In genomic region chr12:34498331-34498730, GRCm38 (mm10) we compare ENCODE assay signal across 18 mouse cellular contexts.
A peak's percentile ranks its signal among the peaks of the same experiment; 100 is the strongest.
DNase-seq lines count a peak whose midpoint lies in the region; ATAC-seq and TF ChIP-seq lines count a peak whose summit lies in the region.
"Had no signal": no experiment of that assay in that cellular context is flagged by ENCODE, and none has a peak within 500 bp of the region (broad histone marks: within the 10 kb centered on the region; RNA-seq: fewer than 3 reads in every experiment).

No protein-coding gene starts in this region.

- peaks cover 15% of the 10 kb centered on the region for H3K36me3 ChIP-seq in heart, adult 2 months (ENCODE audit: control insufficient read depth, insufficient read depth, low read length)
- H3K36me3 ChIP-seq in midbrain, embryonic 13.5 days: no peaks in the 10 kb centered on the region
- H3K36me3 ChIP-seq in midbrain, embryonic 16.5 days (ENCODE audit: control insufficient read depth, insufficient read depth, low read length): no peaks in the 10 kb centered on the region
- H3K36me3 ChIP-seq in forebrain, embryonic 14.5 days (ENCODE audit: control insufficient read depth, insufficient read depth, low read length): no peaks in the 10 kb centered on the region
- no peaks in the 10 kb centered on the region for H3K36me3 ChIP-seq in kidney, adult 2 months (ENCODE audit: control insufficient read depth, insufficient read depth, low read length)
- H3K36me3 ChIP-seq in neural tube, embryonic 15.5 days: no peaks in the 10 kb centered on the region
- H3K36me3 ChIP-seq: embryonic facial prominence, embryonic 10.5 days; liver, embryonic 12.5 days; midbrain, embryonic 15.5 days had no signal

- H3K79me2 ChIP-seq in heart, adult 2 months (replicated peaks; ENCODE audit: control insufficient read depth, insufficient read depth, low read length): peaks cover 2% of the 10 kb centered on the region; the same call in 1 of the 2 replicates

- intact Hi-C loops in heart, adult 2 months (cut with DNase I): no loop called here

- H3K4me2 ChIP-seq in midbrain, embryonic 13.5 days (replicated peaks): no peak overlapping the region
- H3K4me2 ChIP-seq in midbrain, embryonic 16.5 days (ENCODE audit: low read length): no peak overlapping the region
- H3K4me2 ChIP-seq in forebrain, embryonic 14.5 days (ENCODE audit: low read length): no peak overlapping the region
- H3K4me2 ChIP-seq in neural tube, embryonic 15.5 days: no peak overlapping the region
- H3K4me2 ChIP-seq: liver, embryonic 12.5 days; lung, embryonic 14.5 days; midbrain, embryonic 15.5 days had no signal

- no peak for TF ChIP-seq POLR2A in heart, adult 2 months (IDR thresholded peaks at IDR 0.05; ENCODE audit: insufficient read depth, low read depth, low read length)
- TF ChIP-seq POLR2A in kidney, adult 2 months (IDR thresholded peaks at IDR 0.05; ENCODE audit: low read depth, low read length): no peak

- H3K27me3 ChIP-seq in heart, adult 2 months (ENCODE audit: control insufficient read depth, insufficient read depth, low read length): no peaks in the 10 kb centered on the region
- no peaks in the 10 kb centered on the region for H3K27me3 ChIP-seq in midbrain, embryonic 13.5 days
- H3K27me3 ChIP-seq in midbrain, embryonic 16.5 days (ENCODE audit: control insufficient read depth, insufficient read depth, low read depth, low read length): no peaks in the 10 kb centered on the region
- no peaks in the 10 kb centered on the region for H3K27me3 ChIP-seq in forebrain, embryonic 14.5 days (replicated peaks; ENCODE audit: control insufficient read depth, insufficient read depth, low read length)
- no peaks in the 10 kb centered on the region for H3K27me3 ChIP-seq in kidney, adult 2 months (replicated peaks; ENCODE audit: control insufficient read depth, insufficient read depth, low read length)
- H3K27me3 ChIP-seq in neural tube, embryonic 15.5 days (replicated peaks): no peaks in the 10 kb centered on the region
- H3K27me3 ChIP-seq: liver, embryonic 12.5 days; midbrain, embryonic 15.5 days had no signal

- DNase-seq in heart, adult 2 months: no peak
- DNase-seq in heart, adult 18-20 months: no peak
- DNase-seq in forebrain, embryonic 14.5 days (ENCODE audit: low spot score): peak; percentile 65
- DNase-seq in kidney, adult 2 months: no peak
- DNase-seq: adrenal gland, adult 2 months; cerebellum, adult 11-12 months; cerebellum, postnatal 25 days; gastrocnemius, postnatal 36 days; lung, embryonic 14.5 days; spleen, adult 18-20 months had no signal

- H3K4me1 ChIP-seq in heart, adult 2 months (ENCODE audit: control insufficient read depth, insufficient read depth, low read length): peaks cover 2% of the 10 kb centered on the region; the same call in 1 of the 2 replicates
- H3K4me1 ChIP-seq in midbrain, embryonic 13.5 days (replicated peaks): 0 out of 2 replicates have a peak, but pooled peaks cover 5% of the 10 kb centered on the region
- H3K4me1 ChIP-seq in midbrain, embryonic 16.5 days (ENCODE audit: control insufficient read depth, insufficient read depth, low read length): peaks cover 7% of the 10 kb centered on the region; the same call in 1 of the 2 replicates
- H3K4me1 ChIP-seq in forebrain, embryonic 14.5 days (ENCODE audit: control insufficient read depth, insufficient read depth, low read length): peaks cover 10% of the 10 kb centered on the region; the same call in 1 of the 2 replicates
- no peaks in the 10 kb centered on the region for H3K4me1 ChIP-seq in kidney, adult 2 months (ENCODE audit: control insufficient read depth, insufficient read depth, low read length)
- H3K4me1 ChIP-seq in neural tube, embryonic 15.5 days: no peaks in the 10 kb centered on the region
- H3K4me1 ChIP-seq: liver, embryonic 12.5 days had no signal

- no peak for TF ChIP-seq CTCF in heart, adult 2 months (IDR thresholded peaks at IDR 0.05)
- TF ChIP-seq CTCF in kidney, adult 2 months (conservative IDR thresholded peaks at IDR 0.05; ENCODE audit: insufficient read depth, insufficient read length, low read depth, low read length): no peak

- TF ChIP-seq EP300 in heart, adult 2 months (IDR thresholded peaks at IDR 0.05; ENCODE audit: insufficient read depth, low read depth, low read length): no peak

- WGBS in heart, adult 2 months: 55% methylated on average over 8 of the region's 8 CpGs
- 56% methylated on average over 8 of the region's 8 CpGs for WGBS in midbrain, embryonic 13.5 days
- WGBS in midbrain, embryonic 16.5 days: 51% methylated on average over 8 of the region's 8 CpGs
- WGBS in forebrain, embryonic 14.5 days: 33% methylated on average over 8 of the region's 8 CpGs
- WGBS in kidney, adult 2 months: 74% methylated on average over 8 of the region's 8 CpGs
- WGBS in neural tube, embryonic 15.5 days: 48% methylated on average over 8 of the region's 8 CpGs

- H3K4me3 ChIP-seq in heart, adult 2 months: no peak overlapping the region
- H3K4me3 ChIP-seq in midbrain, embryonic 13.5 days (replicated peaks): no peak overlapping the region
- no peak overlapping the region for H3K4me3 ChIP-seq in midbrain, embryonic 16.5 days (ENCODE audit: low read depth, low read length)
- H3K4me3 ChIP-seq in forebrain, embryonic 14.5 days (ENCODE audit: low read depth, low read length): no peak overlapping the region
- no peak overlapping the region for H3K4me3 ChIP-seq in kidney, adult 2 months (ENCODE audit: insufficient read depth, low read depth, low read length)
- H3K4me3 ChIP-seq in neural tube, embryonic 15.5 days (replicated peaks): no peak overlapping the region
- H3K4me3 ChIP-seq: embryonic facial prominence, embryonic 10.5 days; erythroblast, embryonic 14.5 days; liver, embryonic 12.5 days; midbrain, embryonic 15.5 days had no signal

- H3K9ac ChIP-seq in heart, adult 2 months (ENCODE audit: low read depth, low read length): no peak overlapping the region
- no peak overlapping the region for H3K9ac ChIP-seq in midbrain, embryonic 13.5 days (replicated peaks)
- no peak overlapping the region for H3K9ac ChIP-seq in midbrain, embryonic 16.5 days (ENCODE audit: low read depth, low read length)
- H3K9ac ChIP-seq in forebrain, embryonic 14.5 days (ENCODE audit: low read length): no peak overlapping the region
- no peak overlapping the region for H3K9ac ChIP-seq in neural tube, embryonic 15.5 days (replicated peaks)
- H3K9ac ChIP-seq: liver, embryonic 12.5 days; lung, embryonic 14.5 days; midbrain, embryonic 15.5 days had no signal

- ATAC-seq in midbrain, embryonic 13.5 days: 0 out of 2 replicates have a peak, but pooled peaks have one; percentile 30
- no peak for ATAC-seq in midbrain, embryonic 16.5 days
- peak; percentile 57; the same call in 1 of the 2 replicates for ATAC-seq in forebrain, embryonic 14.5 days
- no peak for ATAC-seq in neural tube, embryonic 15.5 days (ENCODE audit: low FRiP score)
- no peak for ATAC-seq in megakaryocyte progenitor cell, adult 5-6 weeks (replicated peaks; ENCODE audit: poor library complexity)
- ATAC-seq: liver, embryonic 12.5 days; midbrain, embryonic 15.5 days had no signal

- H3K9me3 ChIP-seq in midbrain, embryonic 13.5 days: no peaks in the 10 kb centered on the region
- no peaks in the 10 kb centered on the region for H3K9me3 ChIP-seq in midbrain, embryonic 16.5 days (replicated peaks; ENCODE audit: control insufficient read depth, low read length, poor library complexity, severe bottlenecking)
- H3K9me3 ChIP-seq in forebrain, embryonic 14.5 days (replicated peaks; ENCODE audit: control insufficient read depth, low read length): no peaks in the 10 kb centered on the region
- H3K9me3 ChIP-seq in neural tube, embryonic 15.5 days (replicated peaks): no peaks in the 10 kb centered on the region
- H3K9me3 ChIP-seq: embryonic facial prominence, embryonic 10.5 days; liver, embryonic 12.5 days; midbrain, embryonic 15.5 days had no signal

- peak overlapping the region; percentile 68 for H3K27ac ChIP-seq in heart, adult 2 months
- H3K27ac ChIP-seq in midbrain, embryonic 13.5 days: no peak overlapping the region
- H3K27ac ChIP-seq in midbrain, embryonic 16.5 days (ENCODE audit: low read length): no peak overlapping the region
- H3K27ac ChIP-seq in forebrain, embryonic 14.5 days (ENCODE audit: low read depth, low read length): no peak overlapping the region
- no peak overlapping the region for H3K27ac ChIP-seq in kidney, adult 2 months (ENCODE audit: insufficient read depth, low read depth, low read length)
- no peak overlapping the region for H3K27ac ChIP-seq in neural tube, embryonic 15.5 days (replicated peaks)
- H3K27ac ChIP-seq: embryonic facial prominence, embryonic 10.5 days; liver, embryonic 12.5 days; midbrain, embryonic 15.5 days had no signal

Comparison
In these comparisons a context has a peak if more than half of its experiments do, and no peak if none do; other contexts are left out.
1. ATAC-seq: peak in midbrain, embryonic 13.5 days (single experiment) and forebrain, embryonic 14.5 days (single experiment); none in midbrain, embryonic 16.5 days (single experiment), neural tube, embryonic 15.5 days (single experiment) and megakaryocyte progenitor cell, adult 5-6 weeks (single experiment).